Mouse (Mus musculus) Patski (cell line): ENCODE measurements around the gene BC051142. TPM values are rescaled to one million over a fixed set of nuclear protein-coding genes. Genes with fewer than 3 reads are reported as not detected.

Experiments used
- ATAC-seq: fragments of 100-300 bp; one replicate; pipeline ENCODE4 v1.8.0; 2021
- CTCF ChIA-PET: fragments of 350-600 bp; sonication (Branson Sonifier 250); formaldehyde crosslinking; loops from one replicate; lab custom pipeline; 2022; ENCODE audit warnings: inconsistent platforms; lab: Charles Lee
- POLR2A ChIA-PET: fragments of 350-600 bp; sonication (Branson Sonifier 250); formaldehyde crosslinking; loops from one replicate; lab custom pipeline; 2022; ENCODE audit warnings: antibody characterized with exemption, inconsistent platforms; lab: Charles Lee
- DNase-seq: peaks from one replicate; pipeline ENCODE4 v3.0.0-alpha.2; 2011; ENCODE audit warnings: low read depth, low spot score
- H3K27me3 ChIP-seq: fragments of 371-371 bp; one replicate; pipeline ENCODE4 v1.5.1; 2021
- CTCF ChIP-seq: fragments of 100-300 bp; IDR thresholded peaks from one replicate; pipeline ENCODE4 v1.5.1; 2021
- in situ Hi-C: fragments of 300-500 bp; cut with MboI; formaldehyde crosslinking; loops from 3 replicates; pipeline ENCODE4 v1.11.1; 2018; ENCODE audit warnings: low pct_unique_long_range_greater_than_20kb, mixed read lengths
- polyA plus RNA-seq: library from polyadenylated mRNA; unstranded; gene quantifications from one replicate; pipeline ENCODE4 v1.2.3, GENCODE M21; 2021

BC051142 gene
- polyA plus RNA-seq, 1 experiment from 2014 or later, result not detected

DNA sequence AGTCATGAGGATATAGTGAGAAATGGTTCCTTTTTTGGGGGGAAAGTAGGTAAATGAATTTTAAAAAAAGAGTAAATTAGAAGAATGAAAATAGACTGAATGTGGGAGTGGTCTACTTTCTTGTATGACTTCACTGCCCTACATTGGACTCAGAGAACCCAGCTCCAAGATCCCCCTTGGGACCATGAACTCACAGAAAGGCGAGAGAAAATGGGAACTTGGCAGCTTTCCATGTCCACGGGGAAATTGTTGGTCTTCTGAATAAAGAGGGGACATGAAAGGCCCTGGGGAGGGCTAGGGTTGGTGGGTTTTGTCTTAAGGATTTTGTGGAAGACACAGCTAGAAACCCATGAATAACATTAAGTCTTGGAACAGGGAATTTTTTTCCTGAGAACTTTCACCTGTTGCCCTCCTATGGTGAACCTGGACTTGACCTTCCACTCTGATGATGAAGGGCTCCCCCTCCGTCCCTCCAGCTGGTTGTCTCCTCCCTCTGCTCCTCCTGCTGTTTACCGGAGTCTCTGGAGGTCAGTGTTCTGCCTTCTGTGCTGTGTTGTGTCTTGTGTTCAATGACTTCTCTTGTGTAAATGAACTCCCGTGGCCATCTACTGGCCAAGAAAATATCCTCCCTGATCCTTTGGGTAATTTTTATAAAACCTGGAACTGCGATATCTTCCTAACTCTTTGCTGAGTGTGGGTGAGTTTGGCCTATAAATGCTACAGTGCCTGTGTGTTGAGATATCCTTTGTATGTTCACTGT, 21.0 kb upstream of the BC051142 start:
- ChIA-PET CTCF (no interaction called here), POLR2A (no interaction called here)
- DNase-seq (no peak), ATAC-seq (no peak)
- in situ Hi-C loops, result no loop called here
- peaks cover 39% of the 10 kb centered on the region for H3K27me3 ChIP-seq
- TF ChIP-seq CTCF, result peak; percentile 26

DNA sequence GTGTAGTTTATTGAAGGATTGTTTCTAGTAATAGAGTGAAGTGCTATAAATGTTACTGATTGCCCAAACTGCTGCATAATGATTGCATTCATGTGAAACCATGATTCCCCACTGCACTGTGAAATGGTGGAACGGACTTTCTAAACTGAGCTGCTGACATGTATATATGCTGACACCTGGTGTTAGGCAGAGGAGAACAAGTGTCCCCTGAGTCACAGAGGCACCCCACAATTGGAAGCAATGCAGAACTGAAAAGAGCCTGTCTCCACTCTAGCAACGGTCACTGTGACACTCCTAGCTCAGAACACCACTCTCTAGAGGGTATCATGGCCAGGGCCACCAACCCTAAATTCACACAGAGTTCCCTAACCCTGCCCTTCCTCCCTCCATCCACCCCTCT, 19.9 kb upstream of the BC051142 start:
- ChIA-PET POLR2A (no interaction called here), CTCF (no interaction called here)
- no peak for TF ChIP-seq CTCF
- DNase-seq (no peak), ATAC-seq (no peak)
- in situ Hi-C loops, result no loop called here
- H3K27me3 ChIP-seq, result peaks cover 36% of the 10 kb centered on the region

GRCm38 (mm10) chr17:34379451-34379850, 19.2 kb upstream of the BC051142 start:
- ChIA-PET POLR2A (no interaction called here), CTCF (no interaction called here)
- no peak for TF ChIP-seq CTCF
- no peak for DNase-seq
- ATAC-seq, result no peak
- H3K27me3 ChIP-seq, result peaks cover 39% of the 10 kb centered on the region
- in situ Hi-C loops, result no loop called here

DNA sequence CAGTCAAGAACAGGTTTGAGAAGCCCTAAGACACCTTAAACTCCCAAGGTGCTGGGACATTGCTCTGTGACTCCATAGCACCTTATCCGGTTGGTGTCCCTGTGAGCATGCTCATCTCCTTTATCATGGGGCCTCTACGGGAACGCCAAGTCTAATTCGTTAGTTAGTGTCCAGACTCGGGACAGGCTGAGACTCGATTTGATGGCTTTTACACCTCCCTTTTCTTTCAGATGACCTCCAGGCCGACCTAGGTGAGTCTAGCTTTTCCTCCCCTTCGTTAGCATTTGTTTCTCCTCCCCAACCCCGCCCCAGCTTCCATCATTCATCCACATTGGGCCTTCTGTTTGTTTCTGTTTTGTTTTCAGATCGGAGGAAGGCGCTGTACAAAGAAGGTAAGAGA, 16.7 kb upstream of the BC051142 start:
- in situ Hi-C loops, result no loop called here
- TF ChIP-seq CTCF, result no peak
- ChIA-PET POLR2A (no interaction called here), CTCF (no interaction called here)
- DNase-seq, result no peak
- H3K27me3 ChIP-seq, result peaks cover 47% of the 10 kb centered on the region
- ATAC-seq, result no peak

DNA sequence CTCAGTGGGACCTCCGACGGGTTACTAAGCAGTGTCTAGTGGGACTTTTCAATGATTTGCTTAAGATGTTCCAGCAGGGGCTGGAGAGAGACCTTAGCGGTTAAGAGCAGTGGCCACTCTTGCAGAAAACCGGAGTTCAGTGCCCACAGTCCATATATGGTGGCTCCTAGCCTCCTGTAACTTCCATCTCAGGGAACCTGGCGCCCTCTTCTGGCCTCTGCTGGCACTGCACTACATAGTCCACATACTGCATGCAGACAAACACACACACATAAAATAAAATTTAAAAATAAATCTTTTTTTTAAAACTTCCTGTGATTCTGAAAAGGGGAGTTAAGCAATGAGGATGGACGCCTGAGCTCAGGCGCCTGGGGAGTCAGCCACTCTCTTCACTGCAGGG, 15.4 kb upstream of the BC051142 start:
- in situ Hi-C loops, result no loop called here
- CTCF ChIA-PET, result no interaction called here
- TF ChIP-seq CTCF, result peak; percentile 57
- DNase-seq (no peak), ATAC-seq (no peak)
- POLR2A ChIA-PET, result no interaction called here
- peaks cover 46% of the 10 kb centered on the region for H3K27me3 ChIP-seq

DNA sequence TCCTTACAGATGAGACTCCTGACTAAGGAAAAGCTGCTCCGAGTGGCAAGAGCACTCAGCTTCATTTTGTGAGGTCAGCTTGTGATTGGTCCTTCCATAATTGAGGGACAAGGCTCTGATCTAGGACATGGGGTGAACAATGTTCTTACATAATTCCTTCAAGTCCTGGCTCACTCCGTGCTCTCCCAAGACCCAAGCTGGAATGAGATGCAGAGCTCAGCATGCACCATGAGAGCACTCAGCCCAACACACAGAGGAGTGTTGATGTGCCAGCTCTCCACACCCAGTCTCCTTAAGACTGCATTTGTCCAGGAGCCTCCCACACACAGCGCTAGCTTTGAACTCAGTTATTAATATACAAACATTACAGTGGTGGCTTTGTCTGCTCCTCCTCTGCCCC, 13.9 kb upstream of the BC051142 start:
- ChIA-PET POLR2A (no interaction called here), CTCF (interaction anchor here (1.1 kb wide), 1 partner anchor 10 kb away, joined by 3 read pairs; no protein-coding TSS in a partner anchor)
- ATAC-seq (no peak), DNase-seq (no peak)
- in situ Hi-C loops, result no loop called here
- peaks cover 45% of the 10 kb centered on the region for H3K27me3 ChIP-seq
- TF ChIP-seq CTCF, result no peak

DNA sequence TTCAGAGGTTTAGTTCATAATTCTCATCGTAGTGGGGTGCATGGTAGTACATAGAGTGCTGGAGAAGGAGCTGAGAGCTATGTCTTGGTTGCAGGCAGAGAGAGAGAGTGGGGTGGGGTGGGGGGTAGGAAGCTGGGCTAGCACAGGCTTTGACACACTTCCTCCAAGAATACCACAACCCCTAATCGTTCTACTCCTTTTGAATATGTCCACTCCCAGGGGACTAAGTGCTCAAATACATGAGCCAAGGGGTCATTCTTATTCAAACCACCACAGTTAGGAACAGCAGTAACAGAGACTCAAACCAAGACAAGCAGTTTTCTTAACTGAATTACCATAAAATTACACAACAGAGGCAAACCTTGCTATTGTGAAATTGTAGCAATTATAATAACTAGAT, 12.0 kb upstream of the BC051142 start:
- DNase-seq, result no peak
- H3K27me3 ChIP-seq, result peaks cover 58% of the 10 kb centered on the region
- ChIA-PET POLR2A (no interaction called here), CTCF (no interaction called here)
- no peak for ATAC-seq
- in situ Hi-C loops, result no loop called here
- TF ChIP-seq CTCF, result no peak

GRCm38 (mm10) chr17:34388513-34388912, 10.1 kb upstream of the BC051142 start:
- in situ Hi-C loops, result no loop called here

GRCm38 (mm10) chr17:34391507-34391906, 7.1 kb upstream of the BC051142 start:
- ATAC-seq, result no peak
- in situ Hi-C loops, result no loop called here
- H3K27me3 ChIP-seq, result peaks cover 51% of the 10 kb centered on the region
- DNase-seq, result no peak
- ChIA-PET POLR2A (no interaction called here), CTCF (no interaction called here)
- no peak for TF ChIP-seq CTCF

More at GRCm38 (mm10) chr17:34388513-34388912, 10.1 kb upstream of the BC051142 start:
- ATAC-seq (no peak), DNase-seq (no peak)
- peaks cover 61% of the 10 kb centered on the region for H3K27me3 ChIP-seq
- POLR2A ChIA-PET, result no interaction called here
- CTCF ChIA-PET, result no interaction called here
- TF ChIP-seq CTCF, result peak; percentile 64

DNA sequence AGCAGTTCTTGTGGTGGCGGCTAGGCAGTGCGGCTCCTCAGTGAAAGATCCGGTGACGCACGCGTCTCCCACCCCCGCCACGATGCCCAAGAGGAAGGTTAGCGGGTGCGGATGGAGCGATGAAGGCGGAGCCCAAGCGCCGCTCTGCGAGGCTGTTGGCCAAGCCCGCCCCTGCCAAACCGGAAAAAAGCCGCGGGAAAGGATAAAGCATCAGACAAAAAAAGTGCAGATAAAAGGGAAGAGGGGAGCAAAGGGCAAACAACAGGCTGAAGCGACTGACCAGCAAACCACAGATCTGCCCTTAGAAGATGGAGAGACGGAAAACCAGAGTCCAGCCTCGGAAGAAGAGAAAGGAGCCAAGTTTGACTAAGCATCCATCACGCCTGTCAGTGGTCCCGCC, 6.3 kb upstream of the BC051142 start:
- POLR2A ChIA-PET, result interaction anchor here (0.6 kb wide), 1 partner anchor 18 kb away, joined by 4 read pairs; no protein-coding TSS in a partner anchor
- DNase-seq (no peak), ATAC-seq (no peak)
- CTCF ChIA-PET, result no interaction called here
- no peak for TF ChIP-seq CTCF
- H3K27me3 ChIP-seq, result peaks cover 51% of the 10 kb centered on the region
- in situ Hi-C loops, result no loop called here

GRCm38 (mm10) chr17:34397357-34397756, 1.3 kb upstream of the BC051142 start:
- POLR2A ChIA-PET, result no interaction called here
- ATAC-seq (no peak), DNase-seq (no peak)
- TF ChIP-seq CTCF, result no peak
- H3K27me3 ChIP-seq, result peaks cover 56% of the 10 kb centered on the region
- in situ Hi-C loops, result no loop called here
- CTCF ChIA-PET, result no interaction called here
